Mouse (Mus musculus) ES-E14 (cell line): ENCODE data around the gene Fgf4.

ENCODE experiments used
- CHD2 ChIP-seq: IDR thresholded peaks from 2 replicates; pipeline ENCODE4 v1.6.1; 2014; ENCODE audit warnings: mild to moderate bottlenecking, low read depth, low read length, inconsistent platforms
- HCFC1 ChIP-seq: IDR thresholded peaks from 2 replicates; pipeline ENCODE4 v1.6.1; 2012; ENCODE audit warnings: low read length, inconsistent platforms, borderline replicate concordance; ENCODE audit not compliant: insufficient read depth
- MAFK ChIP-seq: IDR thresholded peaks from 2 replicates; pipeline ENCODE4 v1.6.1; 2014; ENCODE audit warnings: mild to moderate bottlenecking, low read depth, low read length, inconsistent platforms; ENCODE audit not compliant: insufficient read depth
- ZC3H11A ChIP-seq: IDR thresholded peaks from 2 replicates; pipeline ENCODE4 v1.6.1; 2012; ENCODE audit warnings: low read depth, mild to moderate bottlenecking, inconsistent platforms, low read length, borderline replicate concordance
- ZNF384 ChIP-seq: IDR thresholded peaks from 2 replicates; pipeline ENCODE4 v1.6.1; 2012; ENCODE audit warnings: low read depth, low read length, inconsistent platforms

GRCm38 (mm10) chr7:144807036-144807435 is 40.1 kb upstream of the Fgf4 start:
- TF ChIP-seq ZC3H11A: no peak
- no peak for TF ChIP-seq CHD2
- TF ChIP-seq HCFC1: no peak
- no peak for TF ChIP-seq MAFK
- no peak for TF ChIP-seq ZNF384
